Mouse (Mus musculus): ENCODE data around the gene C5ar2.
"Not testable (repeated sequence)": the region's sequence is repeated elsewhere in the genome, so short reads cannot be mapped to it uniquely, and the experiment has no call there.

The C5ar2 gene

DNA sequence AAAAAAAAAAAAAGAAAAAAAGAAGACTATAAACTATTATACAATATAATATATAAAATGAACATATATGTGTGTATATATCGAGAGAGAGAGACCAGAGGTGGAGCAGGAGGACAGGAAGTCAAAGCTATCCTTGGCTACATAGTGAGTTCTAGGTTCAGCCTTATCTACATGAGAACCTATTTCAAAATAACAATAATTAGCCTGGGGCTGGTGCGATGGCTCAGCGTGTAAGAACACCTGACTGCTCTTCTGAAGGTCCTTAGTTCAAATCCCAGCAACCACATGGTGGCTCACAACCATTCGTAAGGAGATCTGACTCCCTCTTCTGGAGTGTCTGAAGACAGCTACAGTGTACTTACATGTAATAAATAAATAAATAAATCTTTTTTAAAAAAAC is 12.0 kb upstream of the C5ar2 start:
- DNase-seq = not testable (repeated sequence)

- DNase-seq = no peak
Observed at GRCm38 (mm10) chr7:16254195-16254594, 10.2 kb upstream of the C5ar2 start.

DNA sequence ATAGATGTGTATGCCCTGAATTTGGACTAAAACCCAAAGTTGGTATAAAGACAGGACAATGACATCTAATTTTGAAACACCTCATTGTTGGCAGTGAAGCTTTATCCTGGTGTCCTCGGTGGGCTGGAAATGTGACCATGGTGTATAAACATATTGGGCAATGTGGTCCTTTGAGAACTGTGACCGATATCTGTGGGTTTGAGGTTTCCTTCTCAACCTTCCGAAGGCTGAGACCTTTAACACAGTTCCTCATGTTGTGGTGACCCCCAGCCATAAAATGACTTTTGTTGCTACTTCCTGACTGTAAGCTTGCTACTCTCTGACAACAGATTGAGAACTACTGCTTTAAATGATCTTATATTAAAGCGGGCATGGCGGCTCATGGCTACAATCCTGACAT is 6.7 kb upstream of the C5ar2 start:
- no peak for DNase-seq

GRCm38 (mm10) chr7:16245958-16246357 is 2.0 kb upstream of the C5ar2 start:
- DNase-seq = no peak

GRCm38 (mm10) chr7:16242198-16242597 is 1.8 kb downstream of the C5ar2 start:
- DNase-seq = no peak

DNA sequence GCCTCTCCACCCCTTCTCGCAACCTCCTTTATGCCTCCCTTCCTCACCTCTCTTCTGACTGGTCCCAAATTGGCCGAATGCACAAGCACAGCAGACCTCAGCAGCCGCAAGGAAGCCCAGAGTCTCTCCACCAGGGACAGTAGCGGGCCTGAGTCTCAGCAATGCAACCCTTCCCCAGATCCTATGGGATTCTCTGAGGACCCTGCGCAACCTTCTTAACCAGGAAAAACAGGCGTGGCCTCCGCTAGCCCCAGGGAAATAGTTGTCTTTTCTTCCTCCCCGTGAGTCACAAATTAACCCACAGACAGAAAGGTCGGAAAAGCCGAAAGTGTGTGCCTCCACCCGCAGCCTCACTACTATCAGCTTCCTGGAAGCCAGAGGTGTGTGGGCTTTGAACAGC is 2.2 kb downstream of the C5ar2 start:
- no peak for DNase-seq

DNA sequence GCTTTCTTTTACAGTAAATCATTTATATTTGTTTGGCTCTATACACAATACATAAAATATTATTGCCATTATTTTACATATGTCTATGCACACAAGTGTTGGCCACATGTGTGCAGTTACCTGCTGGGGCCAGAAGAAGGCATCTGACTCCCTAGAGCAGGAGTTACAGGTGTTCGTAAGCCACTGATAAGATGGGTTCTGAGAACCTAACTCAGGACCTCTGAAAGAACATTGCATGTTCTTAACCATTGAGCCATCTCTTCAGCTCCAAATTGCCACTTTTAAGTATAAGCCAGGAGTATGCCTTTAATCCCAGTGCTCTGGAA is 3.0 kb downstream of the C5ar2 start:
- no peak for DNase-seq

- DNase-seq = no peak
Observed at GRCm38 (mm10) chr7:16240281-16240977, 3.5 kb downstream of the C5ar2 start.

DNA sequence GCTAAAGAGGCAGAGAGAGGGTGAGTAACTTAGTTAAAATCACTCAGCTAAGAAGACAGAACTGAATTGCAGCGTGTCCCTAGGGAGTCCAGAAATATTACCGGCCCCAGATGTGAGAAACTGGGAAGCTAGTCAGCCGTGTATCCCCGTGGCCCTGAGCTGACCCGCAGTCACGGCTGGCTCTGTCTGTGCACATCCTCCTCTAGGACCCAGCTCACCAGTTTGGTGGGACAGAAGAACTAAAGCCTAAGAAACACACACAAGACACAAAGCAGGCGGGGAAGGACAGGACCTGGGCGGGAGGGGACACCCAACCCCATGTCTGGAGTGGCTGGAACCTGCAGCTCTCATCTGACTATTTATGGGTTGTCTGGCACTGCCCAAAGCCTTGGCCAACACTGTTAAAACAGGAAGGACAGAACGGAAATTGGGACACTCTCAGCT is 4.4 kb downstream of the C5ar2 start:
- DNase-seq = no peak

GRCm38 (mm10) chr7:16229869-16230268 is 14.1 kb downstream of the C5ar2 start:
- DNase-seq = peak; percentile 45

- peak; percentile 96 for DNase-seq
Observed at GRCm38 (mm10) chr7:16221582-16222272, 22.2 kb downstream of the C5ar2 start, which contains the start of gene Dhx34. TSS of gene Dhx34 (minus strand) at chr7:16222037.

GRCm38 (mm10) chr7:16213986-16214385 is 30.0 kb downstream of the C5ar2 start:
- no peak for DNase-seq

DNA sequence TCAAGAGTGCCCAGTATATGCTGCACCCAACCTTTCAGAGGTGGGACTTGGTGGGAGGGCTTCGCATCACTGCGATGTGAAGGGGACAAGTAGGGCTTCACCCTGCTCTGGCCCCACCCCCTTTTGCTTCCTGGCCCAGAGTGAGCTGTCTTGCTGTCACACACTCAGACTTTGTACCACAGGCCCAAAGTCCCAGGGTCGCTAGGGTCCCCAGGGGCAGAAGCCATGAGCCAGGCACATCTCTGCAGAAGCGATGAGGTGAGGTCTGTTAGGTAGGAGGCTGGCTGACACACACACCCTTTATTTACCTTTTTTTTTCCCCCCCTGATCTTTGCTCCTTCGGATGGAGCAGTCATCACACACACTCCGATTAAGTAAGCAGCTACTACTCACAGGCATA is 30.8 kb downstream of the C5ar2 start:
- no peak for DNase-seq

- DNase-seq = no peak
Observed at GRCm38 (mm10) chr7:16210862-16211365, 33.0 kb downstream of the C5ar2 start.

- DNase-seq = no peak
Observed at GRCm38 (mm10) chr7:16208781-16209665, 34.9 kb downstream of the C5ar2 start.

DNA sequence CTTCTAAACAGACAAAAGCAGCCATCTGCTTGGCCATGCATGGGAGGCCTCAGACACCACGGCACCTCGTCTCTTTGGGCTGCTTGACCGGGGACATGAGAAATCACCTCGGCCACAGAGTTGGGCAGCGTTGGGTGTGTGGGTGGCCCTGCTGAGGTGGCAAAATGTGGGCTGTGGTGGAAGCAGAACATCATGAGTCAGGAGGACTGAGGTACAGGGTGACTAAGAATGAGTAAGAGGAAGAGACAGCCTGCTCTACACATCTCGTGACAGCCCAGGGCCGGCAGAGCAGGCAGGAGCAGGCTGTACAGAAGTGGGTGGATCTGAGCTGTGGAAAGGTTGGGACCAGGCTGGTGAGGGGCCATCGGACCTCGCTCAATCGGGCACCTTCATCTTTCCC is 36.5 kb downstream of the C5ar2 start:
- DNase-seq = no peak

DNA sequence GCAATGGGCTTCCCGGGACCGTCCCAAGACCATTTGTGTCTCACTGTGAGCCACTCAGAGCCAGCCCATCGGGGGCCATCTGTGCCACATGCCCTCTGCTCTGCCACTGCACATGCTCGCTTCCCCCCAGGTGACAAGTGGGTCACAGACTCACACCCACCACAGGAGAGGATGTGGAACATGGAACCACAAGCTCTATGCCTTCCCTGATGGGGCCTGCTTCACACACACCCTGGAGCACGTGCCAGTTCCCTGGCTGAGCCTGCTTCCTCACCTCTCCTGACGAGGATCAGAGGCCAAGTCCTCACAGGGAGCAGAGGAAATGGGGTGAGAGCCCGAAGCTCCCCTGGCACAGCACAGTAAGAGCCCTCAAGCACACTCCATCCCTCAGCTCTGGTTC is 36.9 kb downstream of the C5ar2 start:
- DNase-seq = no peak

- no peak for DNase-seq
Observed at GRCm38 (mm10) chr7:16204791-16205190, 39.2 kb downstream of the C5ar2 start.

GRCm38 (mm10) chr7:16203505-16203903 is 40.5 kb downstream of the C5ar2 start:
- DNase-seq = no peak

- DNase-seq = peak; percentile 59
Observed at GRCm38 (mm10) chr7:16202756-16203504, 41.0 kb downstream of the C5ar2 start.

GRCm38 (mm10) chr7:16201136-16201535 is 42.8 kb downstream of the C5ar2 start:
- DNase-seq = no peak

- no peak for DNase-seq
Observed at GRCm38 (mm10) chr7:16198540-16198939, 45.4 kb downstream of the C5ar2 start.

DNA sequence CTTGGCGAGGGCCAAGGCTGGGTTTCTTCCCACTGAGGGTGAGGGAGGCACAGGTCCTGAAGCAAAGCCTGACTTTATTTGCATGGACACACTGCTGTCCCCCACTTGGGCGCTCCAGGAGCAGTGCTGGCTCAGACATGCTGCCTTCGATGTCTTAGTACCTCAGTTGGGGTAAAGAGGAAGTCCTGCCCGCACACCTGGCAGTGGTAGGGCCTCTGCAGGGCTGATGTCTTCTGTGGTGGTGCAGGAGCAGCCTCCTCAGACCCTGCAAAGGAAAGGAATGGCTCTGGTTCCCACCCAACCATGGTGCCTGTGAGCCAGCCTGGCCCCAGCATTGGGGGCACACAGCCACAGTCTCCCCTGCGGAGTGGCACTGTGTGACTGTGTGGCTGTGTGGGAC is 46.8 kb downstream of the C5ar2 start:
- no peak for DNase-seq

Data from kidney, postnatal 10 days (tissue).